Mouse (Mus musculus): ENCODE measurements around the gene Tigd4.

- no peak for TF ChIP-seq EP300 (IDR thresholded peaks at IDR 0.05; ENCODE audit: insufficient read depth, low read depth, low read length)
- TF ChIP-seq CTCF (IDR thresholded peaks at IDR 0.05; ENCODE audit: low read depth, low read length): no peak
- TF ChIP-seq POLR2A (IDR thresholded peaks at IDR 0.05; ENCODE audit: insufficient read depth, low read length): no peak
Observed at GRCm38 (mm10) chr3:84602759-84603158, 9.4 kb downstream of the Tigd4 start.

All from ES-Bruce4 (cell line).